Mouse (Mus musculus): ENCODE results near the gene Det1. TPM values are rescaled to one million over a fixed set of nuclear protein-coding genes. Genes with fewer than 3 reads are reported as not detected.

Gene Det1
- polyA plus RNA-seq (2015; fragmentation: Nextera tagmentation; extraction: Ambion mirVana) = 7.8 and 8.5 TPM in 2 replicates

DNA sequence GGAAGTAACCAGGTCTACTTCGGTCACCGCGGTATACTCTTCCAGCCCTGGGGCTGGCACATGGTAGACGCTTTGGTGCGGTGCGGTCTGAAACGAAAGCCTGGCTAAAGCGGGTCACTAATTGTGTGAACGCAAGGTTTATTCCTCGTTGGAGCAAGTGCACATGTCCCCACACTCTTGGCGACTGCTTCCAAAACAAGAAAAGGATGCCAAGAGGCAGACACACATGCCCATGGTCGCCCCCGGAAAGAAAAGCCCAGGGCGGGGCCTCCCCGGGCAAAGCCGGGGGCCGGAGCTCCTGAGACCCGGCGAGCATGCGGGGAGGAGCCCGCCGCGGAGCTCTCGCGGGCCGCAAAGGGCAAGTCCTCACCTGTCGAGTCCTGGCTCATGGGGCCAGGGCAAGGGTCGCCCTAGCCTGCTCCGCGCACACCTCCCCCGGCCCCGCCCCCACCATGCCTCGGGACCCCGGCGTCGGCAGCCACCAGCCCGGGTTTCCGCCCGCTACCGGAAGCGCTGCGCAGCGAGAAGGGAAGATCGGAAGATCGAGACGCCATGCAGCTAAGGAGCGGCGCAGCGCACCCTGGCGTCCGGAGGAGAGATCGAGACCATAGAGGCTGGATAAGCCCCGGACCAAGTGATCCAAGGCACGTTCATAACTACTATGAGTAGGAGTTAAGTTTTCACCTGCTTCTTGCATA, at the start of gene Det1:
TSS of gene Det1 (minus strand) at position 527 of the 698 bp plus-strand sequence.
- Histone ChIP-seq H3K4me1 (ENCODE audit: insufficient read depth, low read depth, low read length) (no peaks in the 10 kb centered on the region), H3K4me2 (replicated peaks; ENCODE audit: low read depth, low read length) (peak within 1 kb of the TSS; percentile 66), H3K27ac (ENCODE audit: low read length) (peak within 1 kb of the TSS; percentile 39), H3K4me3 (ENCODE audit: low read depth, low read length) (peak within 1 kb of the TSS; percentile 89), H3K9ac (replicated peaks; ENCODE audit: low read depth) (peak within 1 kb of the TSS; percentile 80), H3K27me3 (replicated peaks; ENCODE audit: insufficient read depth, low read length) (no peaks in the 10 kb centered on the region), H3K9me3 (ENCODE audit: low read length) (no peaks in the 10 kb centered on the region), H3K36me3 (ENCODE audit: insufficient read depth, low read length) (peaks cover 12% of the 10 kb centered on the region)
- under 1% methylated on average over 54 of the region's 54 CpGs for WGBS
- peak; percentile 94 for ATAC-seq
- TF ChIP-seq CTCF (IDR thresholded peaks at IDR 0.05) (peak; percentile 96), EP300 (IDR thresholded peaks at IDR 0.05) (no peak)
- peak; percentile 93 for DNase-seq (ENCODE audit: low spot score)

DNA sequence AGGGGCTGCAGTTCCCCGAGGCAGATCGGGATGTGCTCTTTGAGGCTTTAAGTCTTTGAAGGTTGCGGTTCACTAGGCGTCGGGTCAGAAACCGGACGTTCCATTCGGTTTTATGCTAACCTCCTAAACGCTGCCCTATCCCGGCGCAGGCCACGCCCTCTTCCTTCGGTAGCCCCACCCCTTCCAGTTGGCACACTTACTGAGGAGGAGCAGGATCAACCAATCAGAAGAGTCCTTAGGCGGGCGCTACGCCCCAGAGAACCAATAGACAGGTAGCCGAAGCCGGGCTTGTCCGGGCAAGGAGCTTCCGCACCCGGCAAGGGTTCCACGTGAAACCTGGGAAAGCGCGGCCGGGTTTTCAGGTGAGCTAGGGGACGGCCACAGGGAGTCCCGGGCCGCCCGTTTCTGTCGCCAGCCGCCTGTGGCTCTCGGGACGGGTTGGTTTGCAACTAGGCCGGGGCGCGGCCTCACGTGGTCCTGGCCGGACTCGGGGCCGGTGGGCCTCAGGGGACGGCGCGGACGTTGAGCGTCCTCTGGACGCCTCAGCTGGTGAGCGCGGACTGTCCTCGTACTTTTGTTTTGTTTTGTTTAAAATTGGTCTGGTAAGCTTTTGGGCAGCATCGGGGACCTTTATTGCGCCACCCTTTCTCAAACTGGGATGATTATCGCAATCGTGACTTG, 48.7 kb upstream of the Det1 start, which contains the start of gene Aen:
TSS of gene Aen (plus strand) at position 202 of the 681 bp plus-strand sequence.
- Histone ChIP-seq H3K4me2 (replicated peaks; ENCODE audit: low read depth, low read length) (peak within 1 kb of the TSS; percentile 78), H3K36me3 (ENCODE audit: insufficient read depth, low read length) (no peaks in the 10 kb centered on the region), H3K9ac (replicated peaks; ENCODE audit: low read depth) (peak within 1 kb of the TSS; percentile 83), H3K4me3 (ENCODE audit: low read depth, low read length) (peak within 1 kb of the TSS; percentile 83), H3K9me3 (ENCODE audit: low read length) (no peaks in the 10 kb centered on the region), H3K4me1 (ENCODE audit: insufficient read depth, low read depth, low read length) (peaks cover 7% of the 10 kb centered on the region; the same call in 1 of the 2 replicates), H3K27ac (ENCODE audit: low read length) (no peak within 1 kb of the TSS), H3K27me3 (replicated peaks; ENCODE audit: insufficient read depth, low read length) (no peaks in the 10 kb centered on the region)
- peak; percentile 99 for DNase-seq (ENCODE audit: low spot score)
- no peak for TF ChIP-seq CTCF (IDR thresholded peaks at IDR 0.05)
- no peak for TF ChIP-seq EP300 (IDR thresholded peaks at IDR 0.05)
- ATAC-seq = peak; percentile 99
- WGBS = under 1% methylated on average over 53 of the region's 53 CpGs

DNA sequence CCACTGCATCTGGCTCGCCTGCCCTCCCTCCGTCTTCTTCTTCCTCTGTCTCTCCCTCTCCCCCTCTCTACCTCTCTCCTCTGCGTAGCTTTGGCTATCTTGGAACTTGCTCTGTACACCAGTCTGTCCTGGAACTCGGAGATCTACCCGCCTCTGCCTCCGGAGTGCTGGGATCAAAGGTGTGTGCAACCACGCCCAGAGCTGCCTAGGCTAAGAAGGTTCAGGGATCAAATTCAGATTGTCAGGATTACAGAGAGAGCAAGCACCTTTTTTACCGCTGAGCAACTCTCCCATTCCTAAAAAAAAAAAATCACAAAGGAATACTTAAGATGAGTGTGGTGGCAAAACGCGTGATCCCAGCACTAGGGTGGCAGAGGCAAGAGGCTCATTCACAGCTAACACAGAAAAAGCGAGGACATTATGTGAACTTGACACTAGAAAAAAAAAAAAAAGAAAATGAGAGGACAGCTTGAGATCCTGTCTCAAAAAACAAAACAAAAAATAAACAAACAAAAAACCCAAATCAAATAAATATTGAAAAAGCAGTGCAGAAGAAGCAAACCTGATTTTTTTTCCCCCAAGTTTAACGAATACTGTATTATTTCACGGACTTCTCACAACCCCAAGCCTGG, 48.1 kb upstream of the Det1 start:
- H3K9ac ChIP-seq (replicated peaks; ENCODE audit: low read depth) = no peak overlapping the region
- no peak overlapping the region for H3K27ac ChIP-seq (ENCODE audit: low read length)
- no peaks in the 10 kb centered on the region for H3K9me3 ChIP-seq (ENCODE audit: low read length)
- H3K4me2 ChIP-seq (replicated peaks; ENCODE audit: low read depth, low read length) = peak overlapping the region; percentile 78
- TF ChIP-seq EP300 (IDR thresholded peaks at IDR 0.05) (no peak; the same call in none of the 2 replicates), CTCF (IDR thresholded peaks at IDR 0.05) (no peak)
- H3K4me1 ChIP-seq (ENCODE audit: insufficient read depth, low read depth, low read length) = peaks cover 7% of the 10 kb centered on the region; the same call in 1 of the 2 replicates
- no peaks in the 10 kb centered on the region for H3K27me3 ChIP-seq (replicated peaks; ENCODE audit: insufficient read depth, low read length)
- ATAC-seq (no peak), DNase-seq (ENCODE audit: low spot score) (no peak)
- no peaks in the 10 kb centered on the region for H3K36me3 ChIP-seq (ENCODE audit: insufficient read depth, low read length)
- WGBS = 53% methylated on average over 13 of the region's 13 CpGs
- peak overlapping the region; percentile 83 for H3K4me3 ChIP-seq (ENCODE audit: low read depth, low read length)

DNA sequence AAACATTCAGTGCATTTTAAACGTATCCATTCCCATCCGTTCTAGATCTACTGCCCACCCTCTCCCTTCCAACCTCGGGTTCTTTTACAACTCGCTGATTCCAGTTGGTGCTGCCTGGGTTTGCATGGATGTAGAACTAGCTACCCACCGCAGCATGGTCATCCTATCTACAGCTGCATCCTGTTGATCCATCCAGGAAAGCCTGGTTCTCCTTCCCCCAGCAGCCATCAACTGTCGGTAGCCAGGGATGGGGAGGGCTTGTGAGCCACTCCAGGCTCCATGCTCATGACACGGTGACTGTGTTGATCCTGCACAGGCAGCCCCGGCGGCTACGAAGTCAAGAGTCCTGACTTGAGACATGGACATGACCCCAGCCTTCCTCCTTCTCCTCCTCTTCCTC, 46.9 kb upstream of the Det1 start:
- TF ChIP-seq EP300 (IDR thresholded peaks at IDR 0.05) = no peak
- TF ChIP-seq CTCF (IDR thresholded peaks at IDR 0.05) = no peak
- H3K4me2 ChIP-seq (replicated peaks; ENCODE audit: low read depth, low read length) = no peak overlapping the region
- DNase-seq (ENCODE audit: low spot score) (no peak), ATAC-seq (no peak)
- no peak overlapping the region for H3K4me3 ChIP-seq (ENCODE audit: low read depth, low read length)
- no peak overlapping the region for H3K27ac ChIP-seq (ENCODE audit: low read length)
- WGBS = 74% methylated on average over 10 of the region's 10 CpGs
- no peaks in the 10 kb centered on the region for H3K9me3 ChIP-seq (ENCODE audit: low read length)
- H3K27me3 ChIP-seq (replicated peaks; ENCODE audit: insufficient read depth, low read length) = no peaks in the 10 kb centered on the region
- no peaks in the 10 kb centered on the region for H3K36me3 ChIP-seq (ENCODE audit: insufficient read depth, low read length)
- H3K4me1 ChIP-seq (ENCODE audit: insufficient read depth, low read depth, low read length) = peaks cover 7% of the 10 kb centered on the region; the same call in 1 of the 2 replicates
- H3K9ac ChIP-seq (replicated peaks; ENCODE audit: low read depth) = no peak overlapping the region

DNA sequence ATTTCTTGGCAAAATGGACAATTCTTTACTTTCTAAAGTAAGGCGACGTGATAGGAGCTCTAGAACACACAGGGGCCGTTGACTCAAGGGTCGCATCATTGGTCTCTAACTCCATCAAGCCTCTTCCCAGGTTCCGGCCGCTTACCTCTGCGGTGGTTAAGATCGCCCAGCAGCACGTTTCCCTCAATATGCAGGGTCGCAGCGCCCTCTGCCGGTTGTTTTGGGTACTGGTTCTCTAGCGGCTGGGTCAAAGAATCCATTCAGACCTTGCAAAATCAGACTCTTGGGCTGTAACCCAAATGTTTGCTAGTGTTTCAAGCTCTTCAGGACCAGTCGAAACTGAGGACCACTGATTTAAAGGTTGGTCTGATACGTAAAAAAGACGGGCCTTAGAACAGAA, 43.6 kb upstream of the Det1 start:
- H3K4me1 ChIP-seq (ENCODE audit: insufficient read depth, low read depth, low read length) = no peaks in the 10 kb centered on the region
- ATAC-seq = peak; percentile 4; the same call in 1 of the 2 replicates
- 3% methylated on average over 16 of the region's 16 CpGs for WGBS
- no peak overlapping the region for H3K27ac ChIP-seq (ENCODE audit: low read length)
- no peaks in the 10 kb centered on the region for H3K36me3 ChIP-seq (ENCODE audit: insufficient read depth, low read length)
- TF ChIP-seq EP300 (IDR thresholded peaks at IDR 0.05) = no peak
- TF ChIP-seq CTCF (IDR thresholded peaks at IDR 0.05) = peak; percentile 98
- no peak overlapping the region for H3K4me3 ChIP-seq (ENCODE audit: low read depth, low read length)
- no peak overlapping the region for H3K9ac ChIP-seq (replicated peaks; ENCODE audit: low read depth)
- H3K27me3 ChIP-seq (replicated peaks; ENCODE audit: insufficient read depth, low read length) = no peaks in the 10 kb centered on the region
- peak; percentile 78 for DNase-seq (ENCODE audit: low spot score)
- no peaks in the 10 kb centered on the region for H3K9me3 ChIP-seq (ENCODE audit: low read length)
- no peak overlapping the region for H3K4me2 ChIP-seq (replicated peaks; ENCODE audit: low read depth, low read length)

DNA sequence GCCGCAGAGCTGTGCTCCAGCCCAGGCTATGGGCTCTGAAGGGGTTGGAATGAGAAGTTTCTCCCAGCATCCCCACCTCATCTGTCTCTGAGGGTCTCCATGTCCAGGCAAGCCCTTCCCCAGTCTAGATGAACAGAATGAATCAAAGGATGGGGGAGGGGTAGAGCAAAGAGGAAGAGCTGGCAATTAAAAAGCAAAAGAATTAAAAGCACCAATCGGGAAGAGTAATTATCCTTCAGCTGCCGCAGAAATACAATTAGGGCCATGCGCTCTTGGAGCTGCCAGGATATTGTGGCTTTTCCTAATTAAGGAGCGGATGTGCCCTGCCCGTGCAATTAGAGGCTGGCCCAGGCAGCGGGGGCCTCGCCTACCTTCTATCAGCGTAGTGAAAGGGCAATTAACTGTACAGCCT, 40.4 kb upstream of the Det1 start:
- ATAC-seq = no peak
- Histone ChIP-seq H3K9ac (replicated peaks; ENCODE audit: low read depth) (no peak overlapping the region), H3K27me3 (replicated peaks; ENCODE audit: insufficient read depth, low read length) (peaks cover 19% of the 10 kb centered on the region), H3K36me3 (ENCODE audit: insufficient read depth, low read length) (no peaks in the 10 kb centered on the region), H3K4me2 (replicated peaks; ENCODE audit: low read depth, low read length) (no peak overlapping the region), H3K4me1 (ENCODE audit: insufficient read depth, low read depth, low read length) (no peaks in the 10 kb centered on the region), H3K9me3 (ENCODE audit: low read length) (no peaks in the 10 kb centered on the region), H3K4me3 (ENCODE audit: low read depth, low read length) (no peak overlapping the region), H3K27ac (ENCODE audit: low read length) (no peak overlapping the region)
- no peak for TF ChIP-seq CTCF (IDR thresholded peaks at IDR 0.05)
- TF ChIP-seq EP300 (IDR thresholded peaks at IDR 0.05) = no peak
- WGBS = 62% methylated on average over 9 of the region's 9 CpGs
- DNase-seq (ENCODE audit: low spot score) = no peak

All from lung, postnatal 0 days (tissue).